Mouse (Mus musculus) telencephalon, adult 2 months (tissue): ENCODE results near the gene Slc22a18.

ENCODE experiments used
- DNase-seq: peaks from one replicate; pipeline ENCODE4 v3.0.0-alpha.2; 2011; ENCODE audit warnings: low read depth, low spot score

Slc22a18 gene

GRCm38 (mm10) chr7:143462516-143462915 is 11.0 kb upstream of the Slc22a18 start:
- DNase-seq: no peak

- DNase-seq: no peak
Measured at GRCm38 (mm10) chr7:143463865-143464415, 9.6 kb upstream of the Slc22a18 start.

GRCm38 (mm10) chr7:143464811-143465560 is 8.6 kb upstream of the Slc22a18 start:
- no peak for DNase-seq

GRCm38 (mm10) chr7:143466099-143466677 is 7.3 kb upstream of the Slc22a18 start:
- no peak for DNase-seq

DNA sequence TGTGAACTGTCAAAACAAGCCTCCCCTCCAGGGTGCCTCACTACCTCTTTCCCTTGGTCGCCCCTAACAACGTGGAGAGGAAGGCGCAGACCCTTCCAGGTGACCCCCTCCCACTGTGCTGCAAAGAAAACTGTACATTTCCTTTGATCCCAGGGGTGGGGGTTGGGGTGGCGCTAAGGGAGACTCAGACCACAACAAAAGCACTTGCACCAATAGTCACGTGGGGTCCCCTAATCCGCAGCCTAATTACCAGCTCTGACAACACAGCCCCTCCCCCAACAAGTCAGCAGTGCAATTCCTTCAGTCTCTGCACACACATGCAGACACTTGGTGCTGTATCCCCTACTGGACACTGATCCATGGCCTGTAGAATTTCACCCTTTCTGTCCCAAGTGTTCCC is 5.8 kb upstream of the Slc22a18 start:
- DNase-seq: no peak

GRCm38 (mm10) chr7:143469946-143470345 is 3.6 kb upstream of the Slc22a18 start:
- DNase-seq: peak; percentile 29

DNA sequence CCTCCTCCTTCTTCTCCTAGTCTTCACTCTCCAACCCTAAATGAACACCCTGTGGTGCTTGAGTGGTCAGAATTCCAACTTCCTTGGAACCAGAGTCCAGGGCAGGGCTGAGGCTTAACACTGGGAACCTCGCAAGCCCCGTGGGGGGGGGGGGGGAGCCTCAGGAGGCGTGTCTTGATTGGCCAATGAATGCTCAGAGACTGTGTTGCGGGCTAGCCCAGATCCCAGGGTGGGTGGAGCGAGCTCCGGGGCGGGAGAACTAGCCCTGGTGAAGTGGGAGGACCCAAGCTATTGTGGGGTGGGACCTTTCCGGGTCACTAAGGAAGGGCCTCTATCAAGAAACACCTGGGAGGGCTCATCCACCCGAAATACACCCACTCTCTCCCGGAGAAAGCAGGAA is 1.3 kb downstream of the Slc22a18 start:
- no peak for DNase-seq

DNA sequence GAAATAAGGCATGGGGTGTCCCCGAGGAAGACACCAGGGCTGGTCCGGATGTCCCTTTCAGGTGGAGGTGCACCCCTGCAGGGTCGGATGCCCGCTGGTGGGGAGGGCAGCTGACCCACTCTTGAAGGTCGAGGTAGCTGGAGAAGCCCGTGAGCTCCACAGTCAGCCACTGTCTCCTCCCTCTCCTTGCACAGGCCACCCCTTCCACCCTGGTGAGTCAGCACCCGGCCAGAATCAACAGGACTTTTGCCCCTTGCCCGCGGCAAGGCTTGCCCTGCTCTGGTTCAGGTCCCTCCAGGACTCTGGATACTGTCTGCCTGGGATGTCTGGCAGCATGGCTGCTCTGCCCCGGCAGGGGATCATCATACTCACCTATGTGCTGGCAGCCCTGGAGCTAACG is 2.3 kb downstream of the Slc22a18 start:
- DNase-seq: no peak

- DNase-seq: no peak
Measured at GRCm38 (mm10) chr7:143476702-143477335, 3.3 kb downstream of the Slc22a18 start.

- DNase-seq: no peak
Measured at GRCm38 (mm10) chr7:143477800-143478199, 4.3 kb downstream of the Slc22a18 start.

GRCm38 (mm10) chr7:143480498-143480897 is 7.0 kb downstream of the Slc22a18 start:
- no peak for DNase-seq

DNA sequence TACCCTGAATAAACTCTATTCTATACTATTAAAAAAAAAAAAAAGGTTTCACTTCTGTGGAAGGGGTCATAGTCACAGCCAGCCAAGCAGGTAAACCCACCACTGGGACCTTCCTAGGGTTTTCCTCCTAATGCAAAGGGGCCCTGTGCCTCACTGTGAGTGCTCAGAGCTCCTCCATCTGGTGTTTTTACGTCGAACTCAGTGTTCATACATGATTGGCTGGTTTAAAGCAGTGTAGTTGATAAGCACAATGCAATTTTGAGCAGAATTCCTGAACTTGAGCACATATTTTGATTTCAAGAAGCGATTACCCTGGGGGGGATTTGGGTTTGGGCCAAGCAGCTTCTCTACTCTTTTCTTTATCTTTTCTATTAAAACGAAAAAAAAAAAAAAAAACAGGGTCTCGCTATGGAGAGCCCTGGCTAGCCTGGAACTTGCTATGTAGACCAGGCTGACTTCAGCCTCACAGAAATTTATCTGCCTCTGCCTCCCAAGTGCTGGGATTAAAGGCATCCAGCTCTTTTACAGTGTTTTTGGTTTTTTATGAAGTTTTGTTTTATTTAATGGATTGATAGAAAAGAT is 8.4 kb downstream of the Slc22a18 start:
- DNase-seq: no peak

GRCm38 (mm10) chr7:143482541-143482940 is 9.0 kb downstream of the Slc22a18 start:
- DNase-seq: no peak

GRCm38 (mm10) chr7:143489735-143490134 is 16.2 kb downstream of the Slc22a18 start:
- no peak for DNase-seq

GRCm38 (mm10) chr7:143493616-143494126 is 20.1 kb downstream of the Slc22a18 start:
- no peak for DNase-seq

GRCm38 (mm10) chr7:143495104-143495961 is 21.8 kb downstream of the Slc22a18 start:
- DNase-seq: no peak

DNA sequence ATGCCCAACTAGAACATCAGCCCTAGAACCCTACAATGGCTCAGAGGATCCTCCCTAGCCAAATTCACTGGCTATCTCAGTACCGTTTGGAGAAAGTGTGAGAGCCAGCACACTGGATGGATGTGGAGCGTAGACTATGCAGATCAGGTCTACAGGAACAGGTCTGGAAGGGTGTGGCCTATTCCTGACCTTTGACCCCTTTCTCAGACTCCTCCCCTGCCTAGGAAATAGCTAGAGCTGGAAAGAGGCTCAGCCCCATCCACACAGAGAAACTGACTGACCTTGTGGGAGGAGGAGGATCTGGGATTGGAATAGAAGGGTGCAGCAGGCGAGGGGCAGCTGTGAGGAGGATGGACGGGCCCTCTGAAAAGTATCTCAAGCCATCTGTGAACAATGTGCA is 25.0 kb downstream of the Slc22a18 start:
- DNase-seq: no peak

DNA sequence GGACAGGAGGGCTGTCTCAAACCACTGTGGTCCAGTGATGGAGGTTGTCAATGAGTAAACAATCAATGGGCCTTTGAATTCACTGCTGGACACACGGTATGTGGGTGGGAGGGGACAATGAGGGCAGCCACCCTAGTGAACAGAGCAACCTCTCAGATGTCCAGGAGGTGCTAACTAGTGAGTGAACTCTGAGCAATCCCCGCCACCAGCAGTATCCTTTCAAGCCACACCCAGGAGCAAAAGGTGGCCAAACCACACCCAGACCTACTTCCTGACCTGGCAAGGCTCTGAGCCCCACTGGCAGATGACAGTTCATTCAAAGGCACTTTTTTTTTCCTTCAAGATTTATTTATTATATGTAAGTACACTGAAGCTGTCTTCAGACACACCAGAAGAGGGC is 27.4 kb downstream of the Slc22a18 start:
- no peak for DNase-seq

DNA sequence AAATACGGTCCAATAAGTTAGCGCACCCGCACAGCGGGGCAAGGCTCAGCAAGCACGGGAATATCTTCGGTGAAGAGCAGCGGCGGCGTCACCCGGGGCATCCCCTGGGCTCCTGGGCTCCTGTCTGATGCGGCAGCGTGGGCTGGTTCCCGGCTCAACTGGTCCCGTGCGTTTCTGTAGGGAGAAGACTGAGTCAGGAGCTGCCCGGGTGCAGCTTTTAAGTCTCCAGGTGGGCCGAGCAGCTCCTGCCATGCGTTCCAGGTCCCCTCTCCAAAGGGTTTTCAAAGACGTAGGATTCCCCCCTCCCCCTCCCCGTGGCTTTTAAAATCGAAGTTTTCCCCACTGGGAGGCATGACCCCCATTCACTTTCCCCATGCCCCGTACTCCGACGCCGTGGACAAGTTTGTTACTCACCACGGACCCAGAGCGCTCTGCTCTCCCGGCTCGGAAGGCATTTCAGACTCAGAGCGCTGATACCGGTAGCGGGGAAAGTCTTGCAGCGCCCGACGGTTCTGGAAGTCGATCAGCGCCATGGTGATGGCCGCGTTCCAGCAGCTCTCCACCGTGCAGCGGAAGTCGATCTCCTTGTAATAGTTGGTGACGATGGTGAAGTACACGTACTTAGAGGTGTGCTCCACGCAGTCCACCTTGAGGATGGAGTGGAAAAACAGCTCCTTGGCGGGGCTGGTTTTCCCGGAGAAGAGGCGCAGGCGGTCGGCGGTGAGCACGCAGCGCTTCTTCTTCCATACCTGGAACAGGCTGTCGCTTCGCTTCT is 28.3 kb downstream of the Slc22a18 start:
- no peak for DNase-seq
